Mouse (Mus musculus): ENCODE results near the gene Gm9857. TPM values are rescaled to one million over a fixed set of nuclear protein-coding genes. Genes with fewer than 3 reads are reported as not detected.

The Gm9857 gene
- total RNA-seq, 2 experiments from 2014 or later: not detected

Other genes starting within 250 kb of the Gm9857 start
- gene Gpsm2, start 218.1 kb downstream of the Gm9857 start, total RNA-seq (2021): 1 to 10 TPM; 2.1 to 2.5 TPM
- not detected for gene Aknad1, start 200.8 kb downstream of the Gm9857 start, total RNA-seq (2021)
- 10 to 100 TPM; 23.4 to 23.9 TPM for gene Stxbp3, start 99.9 kb downstream of the Gm9857 start, total RNA-seq (2021)
- gene Fndc7, start 50.4 kb downstream of the Gm9857 start, total RNA-seq (2021): under 1 TPM in 1 of 2 experiments, not detected in 1; 0.05 TPM
- gene Prpf38b, start 28.7 kb downstream of the Gm9857 start, total RNA-seq (2021): 10 to 100 TPM; 18.8 to 20.6 TPM
- not detected for gene Henmt1, start 572 bp downstream of the Gm9857 start, total RNA-seq (2021)
- 10 to 100 TPM; 10.8 to 13.5 TPM for gene Fam102b, start 87.2 kb upstream of the Gm9857 start, total RNA-seq (2021)
- not detected for gene Slc25a54, start 140.0 kb upstream of the Gm9857 start, total RNA-seq (2021)
- 1 to 10 TPM; 6.1 to 6.7 TPM for gene Slc25a24, start 182.7 kb upstream of the Gm9857 start, total RNA-seq (2021)

All from heart, postnatal 25 days (tissue).